Mouse (Mus musculus) heart, embryonic 15.5 days (tissue): ENCODE results near the gene Rbfox1. TPM values are rescaled to one million over a fixed set of nuclear protein-coding genes. Genes with fewer than 3 reads are reported as not detected.
A peak's percentile ranks its signal among the peaks of the same experiment; 100 is the strongest.

Experiments
- ATAC-seq: fragments of 200-750 bp; cut with Nextera tagmentation; replicated peaks from 2 replicates; pipeline ENCODE4 v1.8.0; 2017; ENCODE audit warnings: low read depth, moderate TSS enrichment; ENCODE audit not compliant: insufficient number of reproducible peaks, insufficient read depth, low FRiP score
- H3K27ac ChIP-seq: fragments of 300-500 bp; sonication (generic); 2 replicates; pipeline ENCODE4 v1.5.1; 2015; ENCODE audit warnings: mild to moderate bottlenecking, inconsistent platforms
- H3K27me3 ChIP-seq: fragments of 300-500 bp; sonication (generic); 2 replicates; pipeline ENCODE4 v1.6.1; 2015; ENCODE audit warnings: inconsistent platforms
- H3K36me3 ChIP-seq: fragments of 300-500 bp; sonication (generic); 2 replicates; pipeline ENCODE4 v1.6.1; 2015; ENCODE audit warnings: mild to moderate bottlenecking, inconsistent platforms
- H3K4me1 ChIP-seq: fragments of 300-500 bp; sonication (generic); replicated peaks from 2 replicates; pipeline ENCODE4 v1.6.1; 2015; ENCODE audit warnings: inconsistent platforms
- H3K4me2 ChIP-seq: fragments of 300-500 bp; sonication (generic); 2 replicates; pipeline ENCODE4 v1.6.1; 2015; ENCODE audit warnings: inconsistent platforms, mild to moderate bottlenecking, moderate library complexity
- H3K4me3 ChIP-seq: fragments of 300-500 bp; sonication (generic); 2 replicates; pipeline ENCODE4 v1.5.1; 2015; ENCODE audit warnings: mild to moderate bottlenecking, inconsistent platforms
- H3K9ac ChIP-seq: fragments of 300-500 bp; sonication (generic); 2 replicates; pipeline ENCODE4 v1.6.1; 2015; ENCODE audit warnings: mild to moderate bottlenecking, inconsistent platforms
- H3K9me3 ChIP-seq: fragments of 300-500 bp; sonication (generic); replicated peaks from 2 replicates; pipeline ENCODE4 v1.6.1; 2016; ENCODE audit warnings: inconsistent platforms
- WGBS: fragments of 180-500 bp; shearing (Covaris S2); methylation state at CpG from one replicate; pipeline ENCODE4 v1.1.7; 2015; ENCODE audit warnings: mixed read lengths; 5-methylcytosine and 5-hydroxymethylcytosine counted together
- polyA plus RNA-seq: library from polyadenylated mRNA; unstranded; fragments of >200 nt; fragmentation: Nextera tagmentation; extraction: Ambion mirVana; gene quantifications from 2 replicates; pipeline ENCODE4 v1.2.1, GENCODE M21; 2015

The Rbfox1 gene
- polyA plus RNA-seq, 1 experiment from 2014 or later, result 4.9 TPM

- Histone ChIP-seq H3K4me1 (no peaks in the 10 kb centered on the region), H3K9ac (no peak overlapping the region), H3K27me3 (no peaks in the 10 kb centered on the region), H3K27ac (no peak overlapping the region), H3K4me2 (no peak overlapping the region), H3K9me3 (no peaks in the 10 kb centered on the region), H3K36me3 (no peaks in the 10 kb centered on the region), H3K4me3 (no peak overlapping the region)
- 70% methylated on average over 1 of the region's 1 CpGs for WGBS
- ATAC-seq, result no peak
Measured at GRCm38 (mm10) chr16:6062495-6062894, 177.3 kb downstream of the Rbfox1 start.

DNA sequence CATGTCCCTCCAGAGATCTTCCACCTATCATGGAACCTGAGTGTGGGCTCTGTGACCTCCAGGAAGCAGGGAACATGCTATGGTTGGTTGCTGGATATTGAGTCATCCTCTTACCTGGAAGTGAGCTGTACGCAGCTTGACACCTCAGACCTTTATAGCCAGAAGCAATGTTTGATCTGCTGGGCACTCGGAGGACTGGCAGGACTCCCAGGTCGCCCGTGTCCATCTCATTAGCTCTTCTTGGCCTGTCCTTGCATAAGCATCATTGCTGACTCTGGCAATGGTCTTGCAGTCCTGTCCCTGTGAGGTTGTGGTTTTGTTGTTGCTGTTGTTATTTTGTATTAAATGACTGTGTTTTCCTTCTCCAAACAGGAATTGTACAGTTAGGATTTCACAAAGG, 180.3 kb downstream of the Rbfox1 start:
- 81% methylated on average over 4 of the region's 4 CpGs for WGBS
- Histone ChIP-seq H3K9me3 (no peaks in the 10 kb centered on the region), H3K4me1 (no peaks in the 10 kb centered on the region), H3K27ac (no peak overlapping the region), H3K4me3 (no peak overlapping the region), H3K27me3 (no peaks in the 10 kb centered on the region), H3K4me2 (no peak overlapping the region), H3K36me3 (no peaks in the 10 kb centered on the region), H3K9ac (no peak overlapping the region)
- ATAC-seq, result no peak

DNA sequence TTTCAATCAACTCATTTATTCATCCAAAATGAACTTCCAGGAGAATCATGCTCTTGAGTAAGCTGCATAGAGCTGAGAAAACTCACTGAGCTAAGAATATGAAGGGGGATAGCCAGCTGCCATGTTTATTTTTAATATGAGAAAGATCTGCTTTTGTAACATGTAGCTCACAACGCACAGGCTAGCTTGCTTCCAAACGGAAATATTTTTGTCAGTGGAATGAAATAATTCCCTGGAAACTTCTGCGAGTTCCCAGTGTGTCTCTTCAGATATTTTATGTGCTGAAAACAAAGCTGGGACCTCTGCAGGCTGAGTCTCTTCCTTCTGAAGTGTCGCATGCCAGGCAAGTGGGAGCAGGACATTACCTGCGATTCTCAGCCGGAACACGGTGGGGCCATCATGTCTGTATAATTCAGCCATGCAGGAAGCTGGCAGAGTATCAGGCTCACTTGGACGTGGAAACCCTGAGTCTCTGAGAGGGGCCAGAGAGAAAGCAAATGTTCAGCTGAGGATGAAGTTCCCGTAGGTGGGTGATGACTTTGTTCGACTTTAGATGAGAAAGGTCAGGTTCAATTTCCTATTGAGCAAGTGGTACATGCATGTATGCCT, 190.4 kb downstream of the Rbfox1 start:
- 76% methylated on average over 10 of the region's 10 CpGs for WGBS
- Histone ChIP-seq H3K27ac (no peak overlapping the region), H3K9ac (no peak overlapping the region), H3K4me2 (no peak overlapping the region), H3K4me3 (no peak overlapping the region), H3K4me1 (no peaks in the 10 kb centered on the region), H3K27me3 (no peaks in the 10 kb centered on the region), H3K36me3 (no peaks in the 10 kb centered on the region), H3K9me3 (no peaks in the 10 kb centered on the region)
- no peak for ATAC-seq

- Histone ChIP-seq H3K4me2 (no peak overlapping the region), H3K9ac (no peak overlapping the region), H3K36me3 (no peaks in the 10 kb centered on the region), H3K9me3 (no peaks in the 10 kb centered on the region), H3K27ac (no peak overlapping the region), H3K4me1 (0 out of 2 replicates have a peak, but pooled peaks cover 3% of the 10 kb centered on the region), H3K4me3 (no peak overlapping the region), H3K27me3 (no peaks in the 10 kb centered on the region)
- 81% methylated on average over 4 of the region's 4 CpGs for WGBS
- ATAC-seq, result no peak
Measured at GRCm38 (mm10) chr16:6079017-6079416, 193.9 kb downstream of the Rbfox1 start.

GRCm38 (mm10) chr16:6084701-6085365, 199.7 kb downstream of the Rbfox1 start:
- Histone ChIP-seq H3K36me3 (no peaks in the 10 kb centered on the region), H3K27me3 (no peaks in the 10 kb centered on the region), H3K27ac (no peak overlapping the region), H3K4me1 (peaks cover 12% of the 10 kb centered on the region), H3K9me3 (no peaks in the 10 kb centered on the region), H3K4me2 (no peak overlapping the region), H3K9ac (no peak overlapping the region), H3K4me3 (no peak overlapping the region)
- WGBS, result 81% methylated on average over 7 of the region's 7 CpGs
- no peak for ATAC-seq

DNA sequence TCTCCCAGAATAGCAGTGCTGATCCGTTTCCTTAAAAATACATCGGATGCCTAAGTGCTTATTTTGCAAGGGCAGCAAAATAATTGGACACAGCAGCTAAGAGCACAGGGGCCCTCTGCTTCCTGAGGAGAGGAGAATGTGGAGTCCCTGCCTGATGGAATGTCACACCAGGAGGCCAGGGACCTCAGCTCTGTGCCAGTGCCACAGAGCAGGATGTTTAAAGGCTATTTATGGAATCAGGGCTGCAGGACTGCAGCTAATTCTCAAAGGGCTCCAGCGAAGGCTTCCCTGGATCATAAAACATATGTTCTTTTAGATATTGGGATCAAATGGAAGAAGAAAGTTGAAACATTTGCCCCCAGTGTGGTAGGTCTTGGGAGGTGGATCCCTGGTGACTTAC, 201.0 kb downstream of the Rbfox1 start:
- H3K9ac ChIP-seq, result no peak overlapping the region
- ATAC-seq, result peak; percentile 94
- WGBS, result 7% methylated on average over 3 of the region's 3 CpGs
- no peaks in the 10 kb centered on the region for H3K36me3 ChIP-seq
- no peaks in the 10 kb centered on the region for H3K9me3 ChIP-seq
- H3K4me2 ChIP-seq, result peak overlapping the region; percentile 28
- H3K4me1 ChIP-seq, result peaks cover 11% of the 10 kb centered on the region
- H3K4me3 ChIP-seq, result no peak overlapping the region
- H3K27me3 ChIP-seq, result no peaks in the 10 kb centered on the region
- peak overlapping the region; percentile 90 for H3K27ac ChIP-seq

DNA sequence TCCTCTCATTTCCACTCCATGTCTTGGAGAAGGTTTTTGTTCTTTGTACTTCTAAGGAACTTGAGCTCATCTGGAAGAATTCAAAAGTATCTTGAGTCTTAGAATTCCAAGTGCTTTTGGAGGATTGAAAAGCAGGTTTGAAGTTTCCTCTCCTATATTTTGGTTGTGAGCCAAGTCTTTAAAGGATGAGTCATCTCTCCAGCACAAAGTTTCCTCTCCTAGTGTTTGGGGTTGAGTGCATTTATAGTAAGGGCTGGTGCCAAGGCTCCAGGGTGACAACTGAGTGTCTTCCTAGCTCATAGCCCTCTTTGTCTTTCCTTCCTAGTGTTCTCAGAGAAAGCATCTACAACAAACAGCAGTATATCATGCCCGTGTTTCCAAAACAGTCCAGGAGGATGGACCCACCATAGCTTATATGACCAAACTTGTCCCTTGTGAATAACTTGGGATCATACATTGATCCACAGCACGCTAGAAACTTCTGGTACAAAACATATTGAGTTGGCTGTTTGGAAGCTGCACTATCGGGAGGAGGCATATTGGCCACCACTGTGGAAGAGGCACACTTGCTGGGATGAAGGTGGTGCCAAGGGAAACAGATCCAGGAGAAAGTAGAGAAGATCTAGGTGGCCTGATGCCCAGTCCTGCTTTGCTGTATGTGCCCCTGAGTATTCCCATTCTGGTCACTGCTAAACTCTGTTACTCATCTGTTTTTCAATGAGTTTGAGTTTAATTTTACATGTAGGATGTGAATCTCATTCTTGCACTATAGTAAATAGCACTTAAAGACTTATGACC, 206.4 kb downstream of the Rbfox1 start:
- peaks cover 9% of the 10 kb centered on the region for H3K4me1 ChIP-seq
- H3K4me2 ChIP-seq, result no peak overlapping the region
- H3K27ac ChIP-seq, result no peak overlapping the region
- no peaks in the 10 kb centered on the region for H3K9me3 ChIP-seq
- H3K27me3 ChIP-seq, result no peaks in the 10 kb centered on the region
- ATAC-seq, result no peak
- no peaks in the 10 kb centered on the region for H3K36me3 ChIP-seq
- H3K9ac ChIP-seq, result no peak overlapping the region
- WGBS, result 83% methylated on average over 3 of the region's 3 CpGs
- H3K4me3 ChIP-seq, result no peak overlapping the region

GRCm38 (mm10) chr16:6095604-6096372, 210.6 kb downstream of the Rbfox1 start:
- Histone ChIP-seq H3K36me3 (no peaks in the 10 kb centered on the region), H3K9me3 (no peaks in the 10 kb centered on the region), H3K27ac (no peak overlapping the region), H3K27me3 (no peaks in the 10 kb centered on the region), H3K9ac (no peak overlapping the region), H3K4me1 (no peaks in the 10 kb centered on the region), H3K4me2 (no peak overlapping the region), H3K4me3 (no peak overlapping the region)
- WGBS, result 51% methylated on average over 2 of the region's 2 CpGs
- ATAC-seq, result 0 out of 2 replicates have a peak, but pooled peaks have one; percentile 35

GRCm38 (mm10) chr16:6097244-6098040, 212.3 kb downstream of the Rbfox1 start:
- Histone ChIP-seq H3K4me3 (no peak overlapping the region), H3K9ac (no peak overlapping the region), H3K27me3 (no peaks in the 10 kb centered on the region), H3K27ac (no peak overlapping the region), H3K9me3 (no peaks in the 10 kb centered on the region), H3K4me2 (no peak overlapping the region), H3K36me3 (no peaks in the 10 kb centered on the region), H3K4me1 (no peaks in the 10 kb centered on the region)
- no peak for ATAC-seq
- 68% methylated on average over 7 of the region's 7 CpGs for WGBS

DNA sequence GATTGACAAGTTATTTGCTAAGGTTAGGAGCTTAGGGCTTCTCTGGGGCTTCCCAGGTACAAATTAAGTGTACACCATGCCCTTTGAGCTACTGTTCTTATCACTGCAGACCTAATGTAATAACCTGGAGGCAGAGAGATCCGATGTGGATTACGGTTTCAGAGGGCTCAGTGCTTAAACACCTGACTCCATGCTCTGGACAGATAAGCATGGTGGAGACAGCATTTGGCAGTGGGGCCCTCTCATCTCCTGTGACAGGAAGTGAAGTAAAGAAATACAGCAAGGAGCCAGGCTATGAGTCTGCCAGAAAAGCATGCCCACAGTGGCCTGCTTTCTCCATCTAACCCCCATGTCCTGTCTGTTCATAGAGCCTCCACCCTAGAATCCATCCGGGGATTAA, 213.0 kb downstream of the Rbfox1 start:
- H3K9ac ChIP-seq, result no peak overlapping the region
- no peak overlapping the region for H3K4me3 ChIP-seq
- 75% methylated on average over 3 of the region's 3 CpGs for WGBS
- H3K4me1 ChIP-seq, result no peaks in the 10 kb centered on the region
- H3K36me3 ChIP-seq, result no peaks in the 10 kb centered on the region
- H3K27me3 ChIP-seq, result no peaks in the 10 kb centered on the region
- no peak overlapping the region for H3K27ac ChIP-seq
- ATAC-seq, result no peak
- no peak overlapping the region for H3K4me2 ChIP-seq
- H3K9me3 ChIP-seq, result no peaks in the 10 kb centered on the region
